Mouse (Mus musculus) hindbrain, postnatal 0 days (tissue): Measurements from ENCODE around the gene Cp. TPM values are rescaled to one million over a fixed set of nuclear protein-coding genes. Genes with fewer than 3 reads are reported as not detected.
"Not testable (repeated sequence)": the region's sequence is repeated elsewhere in the genome, so short reads cannot be mapped to it uniquely, and the experiment has no call there.

Experiments used
- ATAC-seq: fragments of 200-750 bp; cut with Nextera tagmentation; 2 replicates; pipeline ENCODE4 v1.8.0; 2017; ENCODE audit warnings: mild to moderate bottlenecking, moderate TSS enrichment, moderate library complexity
- DNase-seq: peaks from one replicate; pipeline ENCODE4 v3.0.0-alpha.2; 2015; ENCODE audit warnings: low spot score
- H3K27ac ChIP-seq: fragments of 300-500 bp; sonication (generic); 2 replicates; pipeline ENCODE4 v1.5.1; 2014; ENCODE audit warnings: mild to moderate bottlenecking
- H3K27me3 ChIP-seq: fragments of 300-500 bp; sonication (generic); 2 replicates; pipeline ENCODE4 v1.6.1; 2014; ENCODE audit warnings: low read length, mixed read lengths; ENCODE audit not compliant: insufficient read depth
- H3K36me3 ChIP-seq: fragments of 300-500 bp; sonication (generic); 2 replicates; pipeline ENCODE4 v1.6.1; 2014; ENCODE audit warnings: low read length, mixed read lengths; ENCODE audit not compliant: insufficient read depth
- H3K4me1 ChIP-seq: fragments of 300-500 bp; sonication (generic); 2 replicates; pipeline ENCODE4 v1.6.1; 2014; ENCODE audit warnings: antibody characterized with exemption, low read length, mixed read lengths; ENCODE audit not compliant: insufficient read depth
- H3K4me2 ChIP-seq: fragments of 300-500 bp; sonication (generic); 2 replicates; pipeline ENCODE4 v1.6.1; 2014; ENCODE audit warnings: low read depth, mild to moderate bottlenecking, low read length, moderate library complexity, mixed read lengths
- H3K4me3 ChIP-seq: fragments of 300-500 bp; sonication (generic); 2 replicates; pipeline ENCODE4 v1.5.1; 2014; ENCODE audit warnings: low read length
- H3K9ac ChIP-seq: fragments of 300-500 bp; sonication (generic); replicated peaks from 2 replicates; pipeline ENCODE4 v1.6.1; 2014; ENCODE audit warnings: mild to moderate bottlenecking, low read length, moderate library complexity, mixed read lengths
- H3K9me3 ChIP-seq: fragments of 300-500 bp; sonication (generic); 2 replicates; pipeline ENCODE4 v1.6.1; 2016; ENCODE audit warnings: low read length, mixed read lengths
- CTCF ChIP-seq: IDR thresholded peaks from 2 replicates; pipeline ENCODE4 v1.5.1; 2016; ENCODE audit warnings: antibody characterized with exemption, control low read depth, low read depth
- WGBS: fragments of 180-500 bp; shearing (Covaris S2); extraction: QIAGEN DNeasy Blood & Tissue Kit; methylation state at CpG from one replicate; pipeline ENCODE4 v1.1.7; 2014; 5-methylcytosine and 5-hydroxymethylcytosine counted together
- polyA plus RNA-seq: library from polyadenylated mRNA; unstranded; fragments of >200 nt; fragmentation: Nextera tagmentation; extraction: Ambion mirVana; gene quantifications from 2 replicates; pipeline ENCODE4 v1.2.1, GENCODE M21; 2015
- total RNA-seq: library from RNA; depleted of rRNA; stranded (reverse); fragments of >200 nt; gene quantifications from 2 replicates; pipeline ENCODE4 v1.2.3, GENCODE M21; 2014

Gene Cp
- total and polyA plus RNA-seq, 2 experiments from 2014 or later, result 18.7 to 19.1 TPM

- ATAC-seq, result no peak
- Histone ChIP-seq H3K36me3 (no peaks in the 10 kb centered on the region; the same call in 1 of the 2 replicates), H3K27me3 (no peaks in the 10 kb centered on the region), H3K9me3 (no peaks in the 10 kb centered on the region), H3K4me2 (no peak overlapping the region), H3K9ac (no peak overlapping the region), H3K4me1 (no peaks in the 10 kb centered on the region), H3K27ac (no peak overlapping the region), H3K4me3 (no peak overlapping the region)
- TF ChIP-seq CTCF, result peak; percentile 8; the same call in 1 of the 2 replicates
- 77% methylated on average over 5 of the region's 5 CpGs for WGBS
- no peak for DNase-seq
Observed at GRCm38 (mm10) chr3:20002786-20003185, 45.9 kb downstream of the Cp start.

DNA sequence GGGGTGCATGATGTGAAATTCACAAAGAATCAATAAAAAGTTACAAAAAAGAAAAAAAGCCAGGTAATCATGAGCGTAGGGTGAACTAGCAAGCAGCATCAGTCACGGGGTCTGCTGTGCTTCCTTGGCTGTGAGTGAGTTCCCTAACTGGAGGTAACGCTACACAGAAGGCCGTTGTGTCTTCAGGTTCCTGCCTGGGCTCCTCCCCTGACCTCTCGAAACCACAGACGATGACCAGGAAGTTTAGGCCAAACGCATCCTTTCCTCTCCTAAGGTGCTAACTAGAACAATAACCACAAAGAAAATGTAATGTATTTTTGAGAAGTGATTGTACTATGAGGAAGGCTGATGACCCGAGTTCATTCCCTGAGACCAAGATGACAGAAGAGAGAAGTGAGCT lies 47.6 kb downstream of the Cp start:
- TF ChIP-seq CTCF, result no peak
- Histone ChIP-seq H3K36me3 (peaks cover 3% of the 10 kb centered on the region; the same call in 1 of the 2 replicates), H3K4me3 (no peak overlapping the region), H3K4me1 (no peaks in the 10 kb centered on the region), H3K9me3 (no peaks in the 10 kb centered on the region), H3K9ac (no peak overlapping the region), H3K27ac (no peak overlapping the region), H3K27me3 (no peaks in the 10 kb centered on the region), H3K4me2 (no peak overlapping the region)
- no peak for DNase-seq
- no peak for ATAC-seq
- 93% methylated on average over 8 of the region's 8 CpGs for WGBS

GRCm38 (mm10) chr3:20005611-20006010 lies 48.8 kb downstream of the Cp start:
- 58% methylated on average over 1 of the region's 1 CpGs for WGBS
- H3K36me3 ChIP-seq, result peaks cover 6% of the 10 kb centered on the region; the same call in 1 of the 2 replicates
- no peaks in the 10 kb centered on the region for H3K27me3 ChIP-seq
- DNase-seq (no peak), ATAC-seq (no peak)
- no peaks in the 10 kb centered on the region for H3K4me1 ChIP-seq
- H3K27ac ChIP-seq, result no peak overlapping the region
- H3K4me2 ChIP-seq, result no peak overlapping the region
- no peak overlapping the region for H3K4me3 ChIP-seq
- TF ChIP-seq CTCF, result no peak
- H3K9ac ChIP-seq, result no peak overlapping the region
- H3K9me3 ChIP-seq, result no peaks in the 10 kb centered on the region

DNA sequence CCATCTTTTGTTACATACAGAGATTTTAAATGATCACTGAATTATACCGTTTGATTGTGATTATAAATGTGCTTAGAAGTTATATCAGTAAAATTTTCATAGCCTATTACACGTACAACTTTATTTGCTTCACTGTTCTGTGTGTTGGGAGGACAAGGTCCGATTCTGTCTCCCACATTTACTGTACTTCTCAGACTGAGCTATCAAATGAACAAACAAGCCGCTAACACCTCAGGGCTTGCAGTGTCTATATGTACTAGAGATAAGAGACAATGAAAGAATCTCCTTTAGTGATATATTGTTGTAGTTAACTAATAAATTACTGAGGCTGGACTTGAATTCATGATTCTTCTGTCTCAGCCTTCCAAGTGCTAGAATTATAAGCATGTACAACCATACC lies 50.4 kb downstream of the Cp start:
- H3K4me1 ChIP-seq, result no peaks in the 10 kb centered on the region
- no peak for TF ChIP-seq CTCF
- no peak overlapping the region for H3K4me3 ChIP-seq
- no peak overlapping the region for H3K27ac ChIP-seq
- ATAC-seq, result no peak
- no peak overlapping the region for H3K9ac ChIP-seq
- no peak overlapping the region for H3K4me2 ChIP-seq
- H3K27me3 ChIP-seq, result no peaks in the 10 kb centered on the region
- no peaks in the 10 kb centered on the region for H3K9me3 ChIP-seq
- 98% methylated on average over 4 of the region's 4 CpGs for WGBS
- peaks cover 9% of the 10 kb centered on the region for H3K36me3 ChIP-seq
- DNase-seq, result no peak

GRCm38 (mm10) chr3:20007759-20008158 lies 50.9 kb downstream of the Cp start:
- WGBS, result 92% methylated on average over 5 of the region's 5 CpGs
- no peak overlapping the region for H3K4me2 ChIP-seq
- H3K9ac ChIP-seq, result no peak overlapping the region
- no peaks in the 10 kb centered on the region for H3K9me3 ChIP-seq
- H3K4me3 ChIP-seq, result no peak overlapping the region
- DNase-seq (no peak), ATAC-seq (no peak)
- H3K36me3 ChIP-seq, result peaks cover 9% of the 10 kb centered on the region
- H3K27me3 ChIP-seq, result no peaks in the 10 kb centered on the region
- H3K27ac ChIP-seq, result no peak overlapping the region
- H3K4me1 ChIP-seq, result no peaks in the 10 kb centered on the region
- TF ChIP-seq CTCF, result no peak

DNA sequence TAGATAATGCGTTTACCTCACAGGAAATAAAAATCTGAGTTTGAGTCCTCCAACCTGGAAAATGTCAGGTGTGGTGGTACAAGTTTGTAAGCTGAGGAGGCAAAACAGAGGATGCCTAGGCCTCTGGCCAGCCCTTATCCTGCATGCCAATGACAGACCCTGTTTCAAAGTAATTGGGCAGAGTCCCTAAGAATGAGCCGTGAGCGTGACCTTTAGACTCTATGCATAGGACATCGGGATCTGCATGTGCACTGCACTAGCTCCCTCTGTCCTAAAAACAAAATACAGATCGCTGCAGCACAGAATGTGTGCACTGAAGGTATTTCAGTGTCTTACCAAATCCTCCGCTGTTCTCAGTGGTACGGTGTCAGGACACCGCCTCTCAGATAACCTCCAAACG lies 53.6 kb downstream of the Cp start:
- no peak for TF ChIP-seq CTCF

GRCm38 (mm10) chr3:20010905-20011304 lies 54.1 kb downstream of the Cp start:
- not testable (repeated sequence) for H3K27me3 ChIP-seq, H3K4me2 ChIP-seq, H3K4me3 ChIP-seq, H3K4me1 ChIP-seq, DNase-seq, H3K9me3 ChIP-seq, H3K27ac ChIP-seq, ATAC-seq, H3K9ac ChIP-seq
- peaks cover 12% of the 10 kb centered on the region for H3K36me3 ChIP-seq
- WGBS, result 87% methylated on average over 7 of the region's 7 CpGs

More for the DNA sequence above, 53.6 kb downstream of the Cp start:
- Histone ChIP-seq H3K9me3 (no peaks in the 10 kb centered on the region), H3K27me3 (no peaks in the 10 kb centered on the region), H3K36me3 (peaks cover 12% of the 10 kb centered on the region), H3K4me2 (no peak overlapping the region), H3K27ac (no peak overlapping the region), H3K4me3 (no peak overlapping the region), H3K9ac (no peak overlapping the region), H3K4me1 (no peaks in the 10 kb centered on the region)
- no peak for ATAC-seq
- 91% methylated on average over 9 of the region's 9 CpGs for WGBS
- no peak for DNase-seq
